Mouse (Mus musculus): ENCODE results near the gene Fxn. TPM values are rescaled to one million over a fixed set of nuclear protein-coding genes. Genes with fewer than 3 reads are reported as not detected.

Fxn gene
- polyA plus RNA-seq, 1 experiment = 29.2 TPM

DNA sequence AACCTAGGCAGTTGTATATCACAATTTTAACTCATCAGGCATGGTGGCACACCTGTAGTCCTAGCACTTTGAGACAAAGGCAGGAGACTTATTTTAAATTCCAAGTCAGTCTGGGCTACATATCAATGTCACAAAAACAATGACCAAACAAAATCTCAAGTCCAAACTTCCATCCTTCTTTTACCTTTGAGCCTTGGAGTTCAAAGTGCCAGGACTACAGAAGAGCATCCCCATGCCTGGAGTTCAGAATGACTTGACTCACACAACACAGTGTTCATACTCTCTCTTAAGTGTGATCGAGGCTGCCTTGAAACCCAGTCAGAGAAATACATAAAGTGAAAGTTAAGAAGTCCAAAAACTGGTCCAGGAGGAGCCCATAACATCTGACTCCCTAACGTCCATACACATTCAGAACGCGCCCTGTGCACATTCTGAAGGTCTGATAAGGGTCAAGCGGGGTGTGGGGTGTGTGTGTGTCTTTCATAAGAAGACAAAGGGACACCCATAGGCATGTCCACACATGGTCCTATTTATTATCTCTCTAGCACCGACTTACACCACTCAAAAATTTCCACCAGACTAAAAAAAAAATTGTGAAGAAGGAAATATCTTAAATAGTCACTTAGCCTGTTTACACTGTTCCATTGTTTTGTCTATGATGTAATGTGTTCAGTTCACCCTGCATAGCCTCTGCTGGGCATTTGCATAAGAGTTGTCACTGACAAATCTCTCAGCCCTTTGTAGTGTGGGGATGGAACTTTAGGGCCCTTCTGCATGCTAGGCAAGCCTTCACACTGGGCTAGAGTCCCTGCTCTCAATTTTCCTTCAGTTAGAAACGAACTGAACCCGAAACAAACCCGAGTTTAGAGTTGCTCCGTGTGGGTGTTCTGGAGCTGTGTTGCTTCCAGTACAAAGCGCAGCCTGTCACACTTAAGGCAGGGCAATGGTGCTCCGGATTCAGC is 20.7 kb downstream of the Fxn start:
- peaks cover 4% of the 10 kb centered on the region; the same call in 1 of the 2 replicates for H3K4me1 ChIP-seq (ENCODE audit: control insufficient read depth, insufficient read depth, low read length)
- H3K4me3 ChIP-seq (ENCODE audit: insufficient read depth, low read depth, low read length) = no peak overlapping the region
- WGBS = 69% methylated on average over 12 of the region's 12 CpGs
- peak; percentile 69 for DNase-seq
- H3K36me3 ChIP-seq (ENCODE audit: control insufficient read depth, insufficient read depth, low read length) = no peaks in the 10 kb centered on the region
- no peak for TF ChIP-seq POLR2A (IDR thresholded peaks at IDR 0.05; ENCODE audit: low read depth, low read length)
- no peak for TF ChIP-seq CTCF (conservative IDR thresholded peaks at IDR 0.05; ENCODE audit: insufficient read depth, insufficient read length, low read depth, low read length)
- H3K27me3 ChIP-seq (replicated peaks; ENCODE audit: control insufficient read depth, insufficient read depth, low read length) = no peaks in the 10 kb centered on the region
- H3K27ac ChIP-seq (ENCODE audit: insufficient read depth, low read depth, low read length) = peak overlapping the region; percentile 49

DNA sequence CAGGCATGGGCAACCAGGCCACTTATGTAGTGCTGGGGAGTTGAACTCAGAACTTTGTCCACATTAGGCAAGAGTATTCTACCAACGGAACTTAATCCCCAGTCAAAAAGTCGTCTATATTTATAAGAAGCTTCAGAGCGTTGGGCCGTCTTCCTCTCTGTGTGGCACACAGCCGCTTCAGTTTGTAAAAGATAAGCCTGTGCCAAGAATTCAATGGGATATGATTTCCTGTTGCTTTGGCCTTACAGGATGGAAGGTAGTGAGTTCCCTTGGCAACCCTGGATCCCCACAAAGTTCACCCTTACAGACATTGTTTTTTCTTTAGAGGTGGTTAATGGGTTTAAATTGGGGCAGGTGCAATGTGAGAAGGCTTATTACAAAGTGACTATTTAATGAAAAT is 22.0 kb downstream of the Fxn start:
- H3K36me3 ChIP-seq (ENCODE audit: control insufficient read depth, insufficient read depth, low read length) = no peaks in the 10 kb centered on the region
- TF ChIP-seq POLR2A (IDR thresholded peaks at IDR 0.05; ENCODE audit: low read depth, low read length) = no peak
- TF ChIP-seq CTCF (conservative IDR thresholded peaks at IDR 0.05; ENCODE audit: insufficient read depth, insufficient read length, low read depth, low read length) = no peak
- peak; percentile 68 for DNase-seq
- H3K4me3 ChIP-seq (ENCODE audit: insufficient read depth, low read depth, low read length) = no peak overlapping the region
- WGBS = 59% methylated on average over 5 of the region's 5 CpGs
- H3K27me3 ChIP-seq (replicated peaks; ENCODE audit: control insufficient read depth, insufficient read depth, low read length) = no peaks in the 10 kb centered on the region
- H3K27ac ChIP-seq (ENCODE audit: insufficient read depth, low read depth, low read length) = peak overlapping the region; percentile 2; the same call in 1 of the 2 replicates
- H3K4me1 ChIP-seq (ENCODE audit: control insufficient read depth, insufficient read depth, low read length) = peaks cover 4% of the 10 kb centered on the region; the same call in 1 of the 2 replicates

DNA sequence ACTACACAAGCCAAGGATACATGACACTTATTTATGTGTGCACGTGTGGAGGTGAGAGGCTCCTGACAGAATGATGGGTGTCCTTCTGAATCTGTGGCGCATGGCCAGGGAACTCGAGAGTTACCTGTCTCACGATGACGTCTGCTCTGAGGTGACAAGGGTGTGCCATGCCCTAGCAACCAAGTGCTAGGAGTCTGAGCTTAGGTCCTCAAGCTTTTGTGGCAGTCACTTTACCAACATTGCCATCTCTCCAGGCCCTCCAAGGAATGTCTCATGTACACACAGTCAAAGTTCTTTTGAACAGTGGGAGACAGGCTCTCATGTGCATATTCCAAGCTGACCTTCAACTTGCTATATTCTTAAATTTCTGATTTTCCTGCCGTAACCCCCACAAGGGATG is 22.4 kb downstream of the Fxn start:
- Histone ChIP-seq H3K27ac (ENCODE audit: insufficient read depth, low read depth, low read length) (peak overlapping the region; percentile 2; the same call in 1 of the 2 replicates), H3K27me3 (replicated peaks; ENCODE audit: control insufficient read depth, insufficient read depth, low read length) (no peaks in the 10 kb centered on the region), H3K4me3 (ENCODE audit: insufficient read depth, low read depth, low read length) (no peak overlapping the region), H3K36me3 (ENCODE audit: control insufficient read depth, insufficient read depth, low read length) (no peaks in the 10 kb centered on the region), H3K4me1 (ENCODE audit: control insufficient read depth, insufficient read depth, low read length) (peaks cover 4% of the 10 kb centered on the region; the same call in 1 of the 2 replicates)
- TF ChIP-seq CTCF (conservative IDR thresholded peaks at IDR 0.05; ENCODE audit: insufficient read depth, insufficient read length, low read depth, low read length) (no peak), POLR2A (IDR thresholded peaks at IDR 0.05; ENCODE audit: low read depth, low read length) (no peak)
- DNase-seq = no peak
- 86% methylated on average over 6 of the region's 6 CpGs for WGBS

DNA sequence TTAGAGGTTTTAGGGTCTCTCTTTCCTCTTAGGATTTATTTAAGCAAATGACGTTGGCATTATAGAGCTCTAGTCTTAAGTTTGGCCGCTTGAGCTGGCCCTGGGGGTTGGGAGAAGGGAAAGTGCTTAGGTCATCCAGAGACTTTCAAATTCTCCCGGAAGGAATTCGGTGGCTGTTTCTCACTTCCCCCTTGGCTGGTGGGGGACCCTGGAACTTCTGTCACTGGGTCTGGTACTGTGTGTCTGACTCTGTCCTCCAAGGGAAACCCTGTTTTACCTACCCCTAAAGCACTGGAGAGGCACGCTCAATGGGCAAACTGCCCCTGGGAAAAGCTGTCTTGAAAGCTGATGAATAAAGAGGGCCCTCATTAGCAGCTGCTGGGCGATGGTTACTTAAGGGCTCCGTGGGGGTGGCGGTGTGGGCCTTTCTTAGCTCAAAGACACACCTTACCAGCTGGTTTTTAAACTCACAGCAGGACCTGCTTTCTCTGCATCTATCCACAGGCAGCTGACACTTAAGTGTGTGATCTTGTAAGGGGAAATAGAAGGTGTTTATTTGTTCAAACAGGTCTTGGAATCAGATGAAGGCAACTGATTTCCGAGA is 26.6 kb downstream of the Fxn start:
- DNase-seq = no peak
- H3K4me3 ChIP-seq (ENCODE audit: insufficient read depth, low read depth, low read length) = no peak overlapping the region
- TF ChIP-seq POLR2A (IDR thresholded peaks at IDR 0.05; ENCODE audit: low read depth, low read length) = no peak
- TF ChIP-seq CTCF (conservative IDR thresholded peaks at IDR 0.05; ENCODE audit: insufficient read depth, insufficient read length, low read depth, low read length) = no peak
- H3K36me3 ChIP-seq (ENCODE audit: control insufficient read depth, insufficient read depth, low read length) = no peaks in the 10 kb centered on the region
- 42% methylated on average over 9 of the region's 9 CpGs for WGBS
- H3K27me3 ChIP-seq (replicated peaks; ENCODE audit: control insufficient read depth, insufficient read depth, low read length) = no peaks in the 10 kb centered on the region
- H3K27ac ChIP-seq (ENCODE audit: insufficient read depth, low read depth, low read length) = no peak overlapping the region
- H3K4me1 ChIP-seq (ENCODE audit: control insufficient read depth, insufficient read depth, low read length) = no peaks in the 10 kb centered on the region; the same call in 1 of the 2 replicates

DNA sequence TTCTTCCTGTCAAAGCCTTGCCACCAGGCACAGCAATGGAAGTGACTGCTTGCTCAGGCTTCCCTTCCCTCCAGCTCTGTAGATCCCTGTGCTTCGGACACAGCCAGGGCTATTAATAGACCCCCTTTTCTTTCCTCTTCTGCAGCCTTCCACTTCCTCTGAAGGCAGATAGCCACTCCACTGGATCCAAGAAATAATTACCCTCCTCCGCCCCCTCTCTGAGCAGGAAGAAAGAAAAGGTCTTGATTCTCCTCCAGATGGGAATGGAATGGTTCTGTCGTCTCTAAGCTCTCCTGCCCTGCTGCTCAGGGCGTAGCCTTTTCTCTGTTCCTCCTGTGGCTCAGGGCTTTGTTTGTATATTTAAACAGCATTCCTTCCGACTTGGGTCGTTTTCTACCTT is 28.5 kb downstream of the Fxn start:
- 32% methylated on average over 6 of the region's 6 CpGs for WGBS
- no peaks in the 10 kb centered on the region for H3K27me3 ChIP-seq (replicated peaks; ENCODE audit: control insufficient read depth, insufficient read depth, low read length)
- H3K27ac ChIP-seq (ENCODE audit: insufficient read depth, low read depth, low read length) = no peak overlapping the region
- DNase-seq = peak; percentile 57
- H3K4me3 ChIP-seq (ENCODE audit: insufficient read depth, low read depth, low read length) = no peak overlapping the region
- no peaks in the 10 kb centered on the region; the same call in 1 of the 2 replicates for H3K4me1 ChIP-seq (ENCODE audit: control insufficient read depth, insufficient read depth, low read length)
- TF ChIP-seq POLR2A (IDR thresholded peaks at IDR 0.05; ENCODE audit: low read depth, low read length) (no peak), CTCF (conservative IDR thresholded peaks at IDR 0.05; ENCODE audit: insufficient read depth, insufficient read length, low read depth, low read length) (no peak)
- H3K36me3 ChIP-seq (ENCODE audit: control insufficient read depth, insufficient read depth, low read length) = no peaks in the 10 kb centered on the region

DNA sequence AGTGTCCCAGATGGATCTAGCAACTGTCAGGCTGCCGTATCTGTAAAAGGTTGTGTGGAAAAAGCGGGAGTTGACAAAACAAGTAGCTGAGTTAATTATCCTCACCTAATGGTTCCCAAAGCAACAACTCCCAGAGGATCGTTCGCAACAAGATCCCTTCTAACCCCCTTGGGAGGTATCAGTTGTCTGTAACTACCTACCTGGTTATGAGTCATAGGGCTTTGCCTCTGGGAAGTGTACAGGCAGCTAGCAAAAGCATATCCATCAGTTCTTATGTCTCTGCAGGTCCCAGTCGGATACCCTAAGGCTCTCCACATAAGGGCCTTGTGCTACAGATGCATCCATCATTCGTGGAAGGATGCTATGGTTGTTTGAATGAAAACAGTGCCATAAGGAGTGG is 37.1 kb downstream of the Fxn start:
- no peak for DNase-seq
- Histone ChIP-seq H3K4me3 (ENCODE audit: insufficient read depth, low read depth, low read length) (no peak overlapping the region), H3K36me3 (ENCODE audit: control insufficient read depth, insufficient read depth, low read length) (no peaks in the 10 kb centered on the region), H3K27me3 (replicated peaks; ENCODE audit: control insufficient read depth, insufficient read depth, low read length) (no peaks in the 10 kb centered on the region), H3K4me1 (ENCODE audit: control insufficient read depth, insufficient read depth, low read length) (no peaks in the 10 kb centered on the region), H3K27ac (ENCODE audit: insufficient read depth, low read depth, low read length) (no peak overlapping the region)
- 86% methylated on average over 6 of the region's 6 CpGs for WGBS
- TF ChIP-seq CTCF (conservative IDR thresholded peaks at IDR 0.05; ENCODE audit: insufficient read depth, insufficient read length, low read depth, low read length) = no peak
- TF ChIP-seq POLR2A (IDR thresholded peaks at IDR 0.05; ENCODE audit: low read depth, low read length) = no peak

All from kidney, adult 2 months (tissue).